Mouse (Mus musculus): ENCODE results near the gene Tymp. TPM values are rescaled to one million over a fixed set of nuclear protein-coding genes. Genes with fewer than 3 reads are reported as not detected.

Tymp gene
- polyA plus RNA-seq, 1 experiment: not detected

- Histone ChIP-seq H3K9me3 (replicated peaks; ENCODE audit: control insufficient read depth, insufficient read depth, low read length, poor library complexity, severe bottlenecking) (no peaks in the 10 kb centered on the region), H3K9ac (ENCODE audit: low read depth, poor library complexity, severe bottlenecking) (no peak overlapping the region), H3K36me3 (ENCODE audit: control insufficient read depth, insufficient read depth, low read length, poor library complexity, severe bottlenecking) (no peaks in the 10 kb centered on the region), H3K4me1 (ENCODE audit: control insufficient read depth, insufficient read depth, low read length) (no peaks in the 10 kb centered on the region), H3K4me3 (ENCODE audit: low read depth, low read length) (no peak overlapping the region), H3K27ac (ENCODE audit: insufficient read depth, low read length) (no peak overlapping the region), H3K27me3 (ENCODE audit: control insufficient read depth, insufficient read depth, low read length, poor library complexity, severe bottlenecking) (no peaks in the 10 kb centered on the region)
- TF ChIP-seq CTCF (IDR thresholded peaks at IDR 0.05; ENCODE audit: low read depth, low read length): no peak
- no peak for TF ChIP-seq EP300 (IDR thresholded peaks at IDR 0.05; ENCODE audit: insufficient read depth, low read depth, low read length)
- no peak for TF ChIP-seq POLR2A (IDR thresholded peaks at IDR 0.05; ENCODE audit: insufficient read depth, low read length)
These were observed 29.9 kb upstream of the Tymp start for GRCm38 (mm10) chr15:89406691-89407090.

GRCm38 (mm10) chr15:89404831-89405623 lies 28.2 kb upstream of the Tymp start:
- H3K9ac ChIP-seq (ENCODE audit: low read depth, poor library complexity, severe bottlenecking): no peak overlapping the region
- H3K27me3 ChIP-seq (ENCODE audit: control insufficient read depth, insufficient read depth, low read length, poor library complexity, severe bottlenecking): no peaks in the 10 kb centered on the region
- no peaks in the 10 kb centered on the region for H3K9me3 ChIP-seq (replicated peaks; ENCODE audit: control insufficient read depth, insufficient read depth, low read length, poor library complexity, severe bottlenecking)
- H3K27ac ChIP-seq (ENCODE audit: insufficient read depth, low read length): no peak overlapping the region
- no peak overlapping the region for H3K4me3 ChIP-seq (ENCODE audit: low read depth, low read length)
- TF ChIP-seq POLR2A (IDR thresholded peaks at IDR 0.05; ENCODE audit: insufficient read depth, low read length) (no peak), CTCF (IDR thresholded peaks at IDR 0.05; ENCODE audit: low read depth, low read length) (no peak), EP300 (IDR thresholded peaks at IDR 0.05; ENCODE audit: insufficient read depth, low read depth, low read length) (no peak)
- H3K4me1 ChIP-seq (ENCODE audit: control insufficient read depth, insufficient read depth, low read length): no peaks in the 10 kb centered on the region
- H3K36me3 ChIP-seq (ENCODE audit: control insufficient read depth, insufficient read depth, low read length, poor library complexity, severe bottlenecking): no peaks in the 10 kb centered on the region

- Histone ChIP-seq H3K4me1 (ENCODE audit: control insufficient read depth, insufficient read depth, low read length) (peaks cover 2% of the 10 kb centered on the region), H3K27ac (ENCODE audit: insufficient read depth, low read length) (no peak overlapping the region), H3K36me3 (ENCODE audit: control insufficient read depth, insufficient read depth, low read length, poor library complexity, severe bottlenecking) (no peaks in the 10 kb centered on the region), H3K9me3 (replicated peaks; ENCODE audit: control insufficient read depth, insufficient read depth, low read length, poor library complexity, severe bottlenecking) (no peaks in the 10 kb centered on the region), H3K9ac (ENCODE audit: low read depth, poor library complexity, severe bottlenecking) (no peak overlapping the region), H3K27me3 (ENCODE audit: control insufficient read depth, insufficient read depth, low read length, poor library complexity, severe bottlenecking) (no peaks in the 10 kb centered on the region), H3K4me3 (ENCODE audit: low read depth, low read length) (no peak overlapping the region)
- TF ChIP-seq CTCF (IDR thresholded peaks at IDR 0.05; ENCODE audit: low read depth, low read length) (no peak), POLR2A (IDR thresholded peaks at IDR 0.05; ENCODE audit: insufficient read depth, low read length) (no peak)
These were observed 25.6 kb upstream of the Tymp start for GRCm38 (mm10) chr15:89402471-89402870.

- Histone ChIP-seq H3K27me3 (ENCODE audit: control insufficient read depth, insufficient read depth, low read length, poor library complexity, severe bottlenecking) (no peaks in the 10 kb centered on the region), H3K9me3 (replicated peaks; ENCODE audit: control insufficient read depth, insufficient read depth, low read length, poor library complexity, severe bottlenecking) (no peaks in the 10 kb centered on the region), H3K4me1 (ENCODE audit: control insufficient read depth, insufficient read depth, low read length) (peaks cover 2% of the 10 kb centered on the region), H3K27ac (ENCODE audit: insufficient read depth, low read length) (no peak overlapping the region), H3K4me3 (ENCODE audit: low read depth, low read length) (no peak overlapping the region), H3K36me3 (ENCODE audit: control insufficient read depth, insufficient read depth, low read length, poor library complexity, severe bottlenecking) (no peaks in the 10 kb centered on the region), H3K9ac (ENCODE audit: low read depth, poor library complexity, severe bottlenecking) (no peak overlapping the region)
- TF ChIP-seq CTCF (IDR thresholded peaks at IDR 0.05; ENCODE audit: low read depth, low read length) (no peak), EP300 (IDR thresholded peaks at IDR 0.05; ENCODE audit: insufficient read depth, low read depth, low read length) (peak; percentile 90)
These were observed 22.9 kb upstream of the Tymp start for GRCm38 (mm10) chr15:89399716-89400115.

- Histone ChIP-seq H3K4me3 (ENCODE audit: low read depth, low read length) (no peak overlapping the region), H3K27ac (ENCODE audit: insufficient read depth, low read length) (no peak overlapping the region), H3K27me3 (ENCODE audit: control insufficient read depth, insufficient read depth, low read length, poor library complexity, severe bottlenecking) (no peaks in the 10 kb centered on the region), H3K36me3 (ENCODE audit: control insufficient read depth, insufficient read depth, low read length, poor library complexity, severe bottlenecking) (no peaks in the 10 kb centered on the region), H3K9me3 (replicated peaks; ENCODE audit: control insufficient read depth, insufficient read depth, low read length, poor library complexity, severe bottlenecking) (no peaks in the 10 kb centered on the region), H3K9ac (ENCODE audit: low read depth, poor library complexity, severe bottlenecking) (no peak overlapping the region), H3K4me1 (ENCODE audit: control insufficient read depth, insufficient read depth, low read length) (peaks cover 2% of the 10 kb centered on the region)
- TF ChIP-seq EP300 (IDR thresholded peaks at IDR 0.05; ENCODE audit: insufficient read depth, low read depth, low read length) (no peak), POLR2A (IDR thresholded peaks at IDR 0.05; ENCODE audit: insufficient read depth, low read length) (no peak), CTCF (IDR thresholded peaks at IDR 0.05; ENCODE audit: low read depth, low read length) (no peak)
These were observed 21.3 kb upstream of the Tymp start for GRCm38 (mm10) chr15:89398146-89398545.

GRCm38 (mm10) chr15:89396883-89397282 lies 20.0 kb upstream of the Tymp start:
- peaks cover 2% of the 10 kb centered on the region for H3K4me1 ChIP-seq (ENCODE audit: control insufficient read depth, insufficient read depth, low read length)
- H3K9ac ChIP-seq (ENCODE audit: low read depth, poor library complexity, severe bottlenecking): no peak overlapping the region
- no peak overlapping the region for H3K4me3 ChIP-seq (ENCODE audit: low read depth, low read length)
- no peaks in the 10 kb centered on the region for H3K9me3 ChIP-seq (replicated peaks; ENCODE audit: control insufficient read depth, insufficient read depth, low read length, poor library complexity, severe bottlenecking)
- TF ChIP-seq POLR2A (IDR thresholded peaks at IDR 0.05; ENCODE audit: insufficient read depth, low read length) (no peak), EP300 (IDR thresholded peaks at IDR 0.05; ENCODE audit: insufficient read depth, low read depth, low read length) (no peak), CTCF (IDR thresholded peaks at IDR 0.05; ENCODE audit: low read depth, low read length) (no peak)
- no peaks in the 10 kb centered on the region for H3K27me3 ChIP-seq (ENCODE audit: control insufficient read depth, insufficient read depth, low read length, poor library complexity, severe bottlenecking)
- H3K36me3 ChIP-seq (ENCODE audit: control insufficient read depth, insufficient read depth, low read length, poor library complexity, severe bottlenecking): no peaks in the 10 kb centered on the region
- no peak overlapping the region for H3K27ac ChIP-seq (ENCODE audit: insufficient read depth, low read length)

All from ES-Bruce4 (cell line).